Mouse (Mus musculus) embryo, embryonic 11.5 days (tissue): ENCODE measurements around the gene Gm49369.
"Not testable (repeated sequence)": the region's sequence is repeated elsewhere in the genome, so short reads cannot be mapped to it uniquely, and the experiment has no call there.

Experiments
- DNase-seq: peaks from one replicate; pipeline ENCODE4 v3.0.0-alpha.2; 2012; ENCODE audit warnings: low read depth, low spot score

The Gm49369 gene

DNA sequence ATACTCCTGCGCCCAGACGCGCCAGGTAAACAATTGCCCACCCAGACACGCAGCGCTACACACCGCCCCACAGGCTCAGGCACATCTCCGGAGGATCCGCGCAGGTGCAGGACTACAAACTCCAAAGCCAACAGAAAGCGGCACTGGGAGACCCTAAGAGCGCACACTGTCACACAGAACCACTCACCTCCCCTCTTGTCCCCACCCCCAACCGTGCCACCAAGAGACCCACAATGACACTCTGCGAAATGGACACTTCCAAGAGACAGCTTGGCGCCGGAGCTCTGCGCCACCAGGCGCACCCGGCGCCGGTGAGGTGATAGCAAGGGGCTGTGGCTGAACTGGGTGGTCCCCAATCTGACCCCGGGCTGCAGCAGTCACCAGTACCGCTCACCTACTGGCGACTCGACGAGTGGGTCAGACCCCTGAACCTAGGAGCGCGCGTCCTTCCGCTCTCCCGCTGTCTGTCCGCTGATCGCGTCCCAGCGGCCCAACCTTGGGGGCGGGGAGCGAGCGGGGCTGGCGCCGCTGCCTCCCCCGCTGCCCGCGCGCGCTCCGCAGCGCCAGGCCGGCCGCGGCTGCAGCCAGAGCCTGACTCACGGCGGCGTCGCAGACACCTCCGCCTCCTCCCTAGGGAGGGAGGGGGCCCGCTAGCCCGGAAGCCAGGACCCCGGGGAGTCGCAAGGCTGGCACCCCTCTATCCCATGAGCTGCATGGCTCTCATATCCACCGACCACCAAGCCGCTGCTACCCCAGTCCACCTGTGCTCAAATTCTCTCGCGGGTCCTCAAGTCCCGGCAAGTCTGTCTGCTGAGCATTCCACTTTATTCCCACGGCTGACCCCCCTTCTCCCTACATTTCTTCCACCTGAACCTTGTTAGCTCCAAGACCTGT, 10.5 kb downstream of the Gm49369 start:
- DNase-seq = no peak

DNA sequence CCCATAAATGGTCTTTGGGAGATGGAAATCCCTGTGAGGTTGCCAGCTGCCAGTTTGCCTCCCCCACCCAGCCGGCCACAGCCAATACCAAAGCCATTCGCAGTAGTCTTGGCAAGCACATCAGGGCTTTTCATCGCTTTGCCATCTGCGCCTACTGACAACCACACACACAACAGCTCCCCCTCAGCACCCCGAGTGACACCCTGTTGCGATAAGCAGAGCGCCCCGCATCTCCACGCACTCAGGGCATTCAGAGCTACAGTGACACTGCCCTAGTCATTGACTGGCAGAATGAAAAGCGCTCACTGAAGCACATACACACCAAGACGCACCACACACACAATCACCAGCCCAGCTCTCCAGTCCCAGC, 11.1 kb downstream of the Gm49369 start:
- DNase-seq = no peak

DNA sequence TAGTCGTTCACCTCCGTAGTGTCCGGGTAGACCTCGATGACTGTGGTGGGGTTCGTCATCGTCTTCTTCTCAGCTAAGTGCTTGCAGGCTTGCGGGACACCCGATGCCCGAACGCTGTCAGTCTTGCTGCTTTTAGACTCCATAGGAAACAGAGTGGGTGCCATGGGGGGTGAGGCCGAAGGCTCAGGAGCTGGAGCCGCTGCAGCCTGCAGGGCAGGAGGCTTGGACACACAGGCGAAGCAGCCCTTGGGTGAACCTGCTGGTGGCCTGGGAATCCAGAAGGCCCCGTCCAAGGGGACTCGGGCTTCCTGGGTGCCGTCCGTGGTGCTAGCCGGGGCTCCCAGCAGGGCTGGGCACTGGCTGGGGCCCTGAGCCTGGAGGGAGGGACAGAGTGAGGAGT, 11.5 kb downstream of the Gm49369 start:
- no peak for DNase-seq

DNA sequence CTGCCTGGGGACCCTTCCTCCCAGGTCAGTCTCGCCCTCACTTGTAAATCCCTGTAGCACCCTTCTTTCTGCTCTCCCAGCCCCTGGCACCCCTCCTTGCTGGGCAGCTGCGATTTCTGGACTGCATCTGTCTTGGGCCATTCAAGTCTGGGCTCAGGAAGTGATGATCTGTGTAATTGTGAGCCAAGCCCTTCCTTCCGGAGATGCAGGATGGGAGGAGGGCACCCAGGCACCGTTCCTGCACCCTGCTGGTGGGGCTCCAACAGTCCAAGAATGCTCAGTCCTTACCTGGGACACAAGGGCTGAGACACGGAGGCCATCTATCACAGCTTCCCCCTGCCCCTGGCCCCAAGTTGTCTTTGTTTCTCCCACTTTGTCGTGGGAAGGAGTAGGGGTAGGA, 12.6 kb downstream of the Gm49369 start:
- DNase-seq = no peak

DNA sequence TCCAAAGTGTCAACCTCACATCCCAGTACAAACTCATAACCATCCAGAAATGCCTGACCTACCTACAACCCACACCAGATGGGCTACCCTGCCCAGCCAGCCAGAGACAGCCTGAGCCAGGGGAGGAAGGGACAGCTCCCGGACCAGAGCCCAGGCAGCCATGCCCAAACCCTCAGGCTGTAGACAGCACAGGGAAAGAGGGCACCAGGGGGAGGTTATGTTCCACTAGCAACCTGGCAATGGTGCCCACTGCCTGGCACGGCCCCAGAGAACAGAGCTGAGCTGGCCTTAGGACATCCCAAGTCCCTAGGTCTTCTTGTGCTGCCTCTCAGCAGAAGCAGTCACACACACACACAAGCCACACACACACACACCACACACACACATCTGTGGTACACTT, 13.6 kb downstream of the Gm49369 start:
- DNase-seq = no peak

DNA sequence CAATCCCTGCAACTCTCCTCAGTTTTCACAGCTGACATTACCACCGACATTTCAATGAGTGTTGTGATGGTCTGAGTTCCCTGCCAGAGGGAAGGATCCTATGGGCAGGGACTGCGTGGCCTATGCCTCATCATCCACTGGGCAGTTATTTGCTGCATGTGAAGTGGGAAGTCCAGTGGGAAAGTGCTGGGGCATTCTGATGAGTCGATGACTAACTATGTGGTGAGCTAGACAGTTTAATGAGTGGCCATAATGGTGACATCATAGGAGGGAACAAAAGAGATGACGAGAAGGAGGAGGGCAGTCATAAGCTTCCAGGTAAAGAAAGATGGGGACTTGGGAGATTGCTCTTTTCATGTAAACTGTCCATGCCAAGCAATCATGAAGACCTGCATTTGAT, 19.4 kb downstream of the Gm49369 start:
- no peak for DNase-seq

DNA sequence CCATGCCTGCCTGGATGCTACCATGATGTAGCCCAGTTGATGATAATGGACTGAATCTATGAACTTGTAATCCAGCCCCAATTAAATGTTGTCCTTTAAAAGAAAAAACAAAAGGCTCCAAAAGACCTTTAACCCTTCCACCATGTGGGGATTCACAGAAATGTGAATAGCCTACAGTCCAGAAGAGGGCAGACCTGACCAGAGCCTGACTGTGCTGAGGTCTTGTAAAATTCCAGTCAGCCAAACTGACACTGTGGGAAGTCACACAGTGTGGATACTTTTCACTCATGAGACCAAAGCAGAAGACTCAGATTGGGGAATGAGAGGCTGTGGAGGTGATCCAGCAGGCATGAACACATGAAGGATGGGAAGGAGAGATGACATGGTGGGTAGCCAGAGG, 21.7 kb downstream of the Gm49369 start:
- no peak for DNase-seq

DNA sequence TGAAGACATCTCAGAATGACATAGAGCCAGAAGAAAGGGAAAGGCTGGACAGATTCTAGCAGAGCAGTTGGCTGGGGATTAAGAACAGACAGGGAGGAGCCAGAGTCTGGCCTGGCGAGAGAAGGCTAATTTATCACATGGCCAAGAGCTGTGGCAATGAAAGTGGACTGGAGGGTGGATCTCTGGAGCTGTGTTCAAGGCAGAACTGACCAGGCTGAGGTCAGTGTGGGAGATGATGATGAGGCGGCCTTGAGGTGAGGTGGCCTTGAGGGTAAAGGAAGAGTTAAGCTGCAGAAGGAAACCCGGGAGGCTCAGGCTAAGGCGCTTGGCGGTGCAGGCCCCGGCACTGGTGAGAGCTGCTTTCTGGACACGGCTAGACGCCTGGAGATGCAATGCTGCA, 23.3 kb downstream of the Gm49369 start:
- no peak for DNase-seq

DNA sequence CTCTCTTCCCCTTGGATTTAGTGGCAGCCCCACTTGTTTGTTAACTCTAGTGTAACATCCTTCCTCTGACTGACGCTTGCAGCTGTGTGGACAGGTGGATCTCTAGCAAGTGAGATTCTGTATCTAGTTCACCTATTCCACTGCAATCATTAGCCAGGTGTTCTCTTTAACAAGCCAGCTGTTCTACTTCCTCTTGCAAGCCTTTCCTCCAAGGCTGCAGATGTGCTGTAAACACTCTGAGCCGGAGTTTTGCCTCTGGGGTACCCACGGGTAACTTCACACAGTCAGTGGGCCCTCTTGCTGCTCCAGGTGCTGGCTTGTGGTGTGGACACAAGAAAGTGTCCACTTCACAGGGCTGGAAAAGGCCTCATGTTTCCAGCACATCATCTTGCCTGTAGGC, 24.9 kb downstream of the Gm49369 start:
- DNase-seq = no peak

DNA sequence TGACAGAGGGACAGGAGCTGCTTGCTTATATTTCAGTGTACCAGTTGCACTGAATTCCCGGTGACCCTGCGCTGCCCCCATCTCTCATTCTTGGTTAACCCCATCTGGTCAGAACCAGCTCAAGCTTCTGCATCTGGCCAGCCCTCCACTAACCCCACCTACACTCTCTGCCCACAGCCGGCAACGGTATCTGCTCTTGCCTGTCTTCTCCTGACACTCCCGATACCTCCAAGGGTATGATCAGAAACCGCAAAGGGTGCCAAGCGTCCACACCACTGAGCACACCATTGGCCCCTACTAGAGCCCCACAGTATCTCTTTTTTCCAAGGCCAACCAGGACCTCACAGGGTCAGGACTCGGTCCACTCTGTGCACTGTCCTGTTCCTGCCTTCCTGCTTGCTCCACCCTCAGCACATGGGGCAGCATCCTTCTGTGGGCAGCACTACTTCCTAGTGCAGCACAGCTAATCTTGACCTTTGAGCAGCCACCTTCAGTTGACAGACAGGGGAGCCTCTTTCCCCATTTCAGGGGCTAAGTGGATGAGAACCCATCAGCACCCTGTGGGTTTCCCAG, 27.7 kb downstream of the Gm49369 start:
- DNase-seq = no peak

DNA sequence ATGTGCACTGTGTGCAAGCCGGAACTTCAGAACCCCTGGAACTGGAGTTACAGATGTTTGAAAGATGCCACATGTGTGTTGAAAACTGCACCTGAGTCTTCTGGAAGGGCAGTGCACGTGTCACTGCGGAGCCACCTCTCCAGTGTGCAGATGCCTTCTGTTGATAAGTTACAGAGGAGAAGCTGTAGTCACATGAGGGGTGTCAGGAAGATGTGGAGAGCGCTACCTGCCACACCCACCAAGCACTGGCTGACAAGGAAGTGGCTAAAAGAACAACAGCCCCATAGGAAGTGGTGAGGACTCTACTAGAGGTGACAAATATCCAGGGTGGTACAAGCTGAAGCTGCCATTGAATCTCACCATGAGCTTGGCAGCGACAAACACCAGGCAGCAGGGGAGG, 28.6 kb downstream of the Gm49369 start:
- DNase-seq = no peak

DNA sequence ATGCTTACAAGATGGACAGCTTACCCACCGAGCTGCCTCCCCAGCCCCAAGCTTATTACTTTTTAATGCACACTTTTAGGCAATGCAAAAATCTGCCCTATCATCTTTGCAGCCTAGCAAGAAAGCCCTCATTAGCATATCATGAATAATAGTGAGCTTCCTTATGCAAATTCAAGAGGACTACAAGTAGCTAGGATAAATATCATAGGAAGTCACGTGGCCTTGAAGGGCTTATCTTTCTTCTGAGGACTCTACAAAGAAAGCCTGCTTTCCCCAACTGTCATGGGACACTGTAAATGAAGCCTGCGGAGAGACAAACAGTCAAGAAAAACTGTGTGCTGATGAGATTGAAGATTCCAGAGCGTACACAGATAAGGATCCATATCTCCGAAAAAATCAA, 30.9 kb downstream of the Gm49369 start:
- no peak for DNase-seq

DNA sequence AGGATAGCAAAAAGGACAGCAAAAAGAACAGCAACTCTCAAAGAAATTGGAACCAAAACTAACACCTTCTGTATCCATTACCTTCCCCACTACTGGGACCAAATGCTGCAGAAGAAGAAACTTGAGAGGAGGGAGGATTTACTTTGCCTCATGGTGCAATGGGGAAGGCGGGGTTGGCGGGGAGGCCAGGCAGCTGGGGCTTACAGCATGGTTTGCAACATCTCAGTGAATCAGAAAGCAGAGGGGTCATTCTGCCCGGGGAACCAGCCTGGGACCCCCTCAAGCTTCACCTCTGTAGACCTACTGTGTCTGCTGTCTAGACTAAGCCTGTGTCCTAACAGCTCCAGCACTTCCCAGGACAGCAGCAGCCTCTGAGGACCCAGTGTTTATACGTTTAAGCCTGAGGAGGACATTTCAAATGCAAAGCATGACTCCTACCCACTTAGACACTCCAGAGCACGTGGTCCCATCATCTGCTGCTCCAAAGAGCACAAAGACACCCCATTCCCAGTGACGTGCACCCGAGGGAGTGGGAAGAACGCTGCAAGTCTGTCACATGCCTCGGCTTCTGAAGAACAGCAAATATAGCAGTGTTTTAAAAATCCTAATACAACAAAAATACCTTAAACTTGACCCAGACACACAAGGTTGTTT, 33.0 kb downstream of the Gm49369 start:
- no peak for DNase-seq

DNA sequence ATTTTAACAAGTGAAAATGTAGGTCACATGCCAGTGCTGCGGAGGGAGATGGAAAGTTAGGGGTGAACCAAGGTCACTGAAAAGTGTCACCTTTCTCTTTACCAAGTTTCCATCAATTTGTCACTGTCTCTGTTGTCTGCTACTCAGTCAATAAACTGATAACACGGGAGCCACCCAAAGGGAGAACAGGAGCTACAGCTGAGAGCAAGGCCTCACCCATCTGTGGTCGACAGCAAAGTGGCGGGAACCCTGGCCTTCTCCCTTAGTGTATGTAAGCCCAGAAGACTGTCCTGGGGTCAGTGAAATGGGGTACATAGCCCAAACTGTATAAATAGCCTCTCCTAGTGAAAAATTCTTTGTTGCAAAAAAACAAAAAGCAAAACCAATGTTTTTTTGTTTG, 34.9 kb downstream of the Gm49369 start:
- no peak for DNase-seq

DNA sequence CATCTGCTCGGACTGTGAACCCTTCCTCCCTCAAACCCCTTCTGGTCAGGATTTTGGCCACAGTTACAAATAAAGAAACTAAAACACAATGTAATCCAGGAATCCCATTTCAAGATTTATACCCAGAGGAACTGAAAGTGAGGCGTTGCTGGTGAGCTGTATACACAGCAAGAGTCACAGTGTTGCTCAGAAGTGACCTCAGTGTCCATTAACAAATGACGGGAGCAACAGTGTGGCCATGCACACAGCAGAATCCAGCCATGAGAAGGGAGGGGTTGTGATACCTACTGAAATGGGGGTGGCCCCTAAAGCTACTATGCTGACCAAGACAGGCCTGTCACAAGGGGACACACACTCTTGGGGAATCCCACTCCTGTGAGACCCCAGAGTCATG, 40.2 kb downstream of the Gm49369 start:
- no peak for DNase-seq

DNA sequence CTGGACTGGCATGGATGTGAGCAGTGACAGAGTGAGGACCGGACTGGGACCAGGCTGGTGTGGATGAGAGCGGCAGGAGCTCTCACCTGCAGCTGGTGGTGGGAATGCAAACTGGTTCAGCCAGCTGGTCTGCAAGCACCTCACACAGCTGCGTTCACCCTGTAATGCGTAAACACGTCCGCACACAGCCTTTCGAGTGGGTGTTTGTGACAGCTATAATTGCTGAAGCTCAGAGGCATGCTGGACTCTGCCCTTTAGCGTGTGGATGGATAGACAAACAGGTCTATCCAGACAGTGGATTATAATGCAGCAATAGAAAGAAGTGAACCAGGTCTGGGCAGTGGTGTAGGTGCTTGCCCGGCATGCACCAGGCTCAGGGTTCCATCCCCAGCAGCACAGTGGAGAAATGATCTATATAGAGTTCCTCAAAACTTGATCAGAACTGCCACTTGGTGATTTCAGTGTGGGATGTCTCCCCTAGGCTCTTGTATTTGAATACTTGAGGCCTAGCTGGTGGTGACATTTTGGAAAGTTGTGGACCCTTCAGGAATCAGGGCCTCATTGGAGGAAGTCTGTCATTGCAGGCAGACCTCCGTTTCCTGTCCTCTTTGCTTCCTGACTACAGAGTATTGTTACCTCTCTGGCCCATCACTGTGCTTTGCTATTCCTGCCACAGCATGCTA, 40.8 kb downstream of the Gm49369 start:
- no peak for DNase-seq

DNA sequence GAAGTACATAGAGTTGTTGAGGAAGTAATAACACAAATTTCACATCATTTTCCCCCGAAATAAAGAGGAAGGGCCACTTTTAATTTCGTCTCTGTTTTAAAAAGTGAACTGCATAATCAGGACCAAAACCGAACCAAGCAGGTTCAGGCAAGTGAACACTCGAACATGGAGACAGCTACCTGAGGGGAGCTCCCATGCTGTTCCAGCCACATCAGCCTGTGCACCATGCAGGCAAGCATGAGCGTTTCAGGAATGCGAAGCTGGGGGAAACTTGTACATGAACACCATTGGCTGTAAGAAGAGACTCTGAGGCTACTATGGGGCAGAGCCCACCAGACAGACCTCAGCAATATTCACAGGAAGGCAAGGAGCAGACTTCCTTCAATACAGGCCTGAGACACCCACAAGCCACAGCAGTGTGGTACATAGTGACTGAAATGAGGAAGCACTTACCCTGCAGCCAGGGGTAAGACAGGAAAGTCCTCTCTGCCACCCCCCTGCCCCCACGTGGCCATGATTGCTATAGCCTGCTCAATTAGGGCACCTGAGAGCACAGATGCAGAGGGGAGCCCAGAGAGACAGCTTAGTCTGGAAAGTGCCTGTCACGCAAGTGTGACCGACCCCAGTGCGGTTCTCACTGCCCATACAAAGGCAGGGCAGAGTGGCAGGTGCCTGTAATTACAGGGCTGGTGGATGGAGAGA, 42.0 kb downstream of the Gm49369 start:
- DNase-seq = no peak

DNA sequence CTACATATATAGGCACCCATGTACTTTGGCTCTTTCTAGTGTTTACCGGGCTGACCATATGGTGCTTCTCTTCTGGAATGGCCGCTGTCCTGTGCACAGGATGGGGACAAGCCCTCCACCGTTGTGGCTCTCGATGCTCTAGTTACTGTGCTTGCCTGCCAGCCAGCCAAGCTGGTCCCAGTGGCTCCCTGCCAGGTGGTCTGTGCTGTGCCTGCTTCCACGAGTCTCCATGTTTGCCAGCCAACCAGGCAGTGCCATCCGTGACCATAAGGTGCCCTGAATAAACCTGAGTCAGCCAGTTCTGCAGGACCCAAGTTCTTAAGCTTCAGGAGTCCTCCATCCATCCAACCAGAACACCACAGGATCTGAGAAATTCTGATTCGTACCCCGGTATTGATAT, 47.3 kb downstream of the Gm49369 start:
- no peak for DNase-seq

DNA sequence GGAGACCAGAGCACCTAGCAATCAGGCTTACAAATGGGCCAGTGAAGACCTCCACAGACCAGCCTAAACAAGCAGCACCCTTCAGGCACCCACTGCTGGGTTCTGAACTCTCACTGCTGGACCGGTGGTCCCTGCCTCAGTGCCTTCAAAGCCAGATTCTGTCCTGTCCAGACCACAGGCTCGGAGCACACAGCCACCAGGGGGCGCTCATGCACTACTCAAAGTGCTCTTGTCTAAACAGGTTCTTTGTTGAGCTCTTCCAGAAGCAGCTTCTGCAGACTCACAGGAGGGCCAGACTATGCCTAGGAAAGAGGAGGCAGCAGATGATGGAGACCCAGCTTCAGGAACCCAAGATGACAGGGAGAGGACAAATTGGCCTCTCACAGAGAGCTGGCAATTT, 48.2 kb downstream of the Gm49369 start:
- peak; percentile 77 for DNase-seq

DNA sequence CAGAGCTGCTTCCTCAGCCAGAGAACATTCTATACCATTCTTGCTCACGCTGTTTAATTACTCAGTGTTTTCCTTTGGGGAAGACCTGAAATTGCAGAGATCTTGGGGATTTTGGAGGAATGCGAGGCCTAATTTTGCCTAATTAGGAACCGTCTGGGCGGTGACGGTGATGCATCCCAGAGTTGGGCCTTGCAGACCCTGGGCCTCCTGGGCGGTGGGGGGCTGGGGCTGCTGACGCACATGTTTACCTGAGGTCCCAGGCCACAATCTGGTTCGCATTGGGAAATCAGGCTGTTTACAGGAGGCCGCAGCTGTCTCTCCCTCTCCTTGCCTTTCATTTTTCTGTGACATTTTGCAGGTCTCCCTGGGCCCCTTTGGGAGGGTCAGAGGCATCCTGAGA, 49.7 kb downstream of the Gm49369 start:
- not testable (repeated sequence) for DNase-seq

DNA sequence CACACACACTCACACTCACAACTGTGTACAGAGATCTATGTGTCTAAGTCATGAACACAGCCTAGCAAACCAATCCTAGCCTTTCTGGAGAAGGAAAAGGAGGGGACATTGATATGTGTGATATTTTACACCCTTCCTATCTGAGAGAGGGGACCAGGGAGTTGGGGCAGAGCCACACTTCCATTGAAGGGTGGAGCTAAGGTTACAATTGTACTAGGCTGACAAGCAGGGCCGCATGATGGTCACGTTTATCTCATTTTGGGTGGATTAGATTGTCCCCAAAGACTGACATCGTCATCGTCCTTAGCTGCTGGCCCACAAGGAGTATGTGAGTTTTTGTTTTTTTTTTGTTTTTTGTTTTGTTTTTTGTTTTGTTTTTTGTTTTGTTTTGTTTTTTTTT, 51.2 kb downstream of the Gm49369 start:
- DNase-seq = no peak

DNA sequence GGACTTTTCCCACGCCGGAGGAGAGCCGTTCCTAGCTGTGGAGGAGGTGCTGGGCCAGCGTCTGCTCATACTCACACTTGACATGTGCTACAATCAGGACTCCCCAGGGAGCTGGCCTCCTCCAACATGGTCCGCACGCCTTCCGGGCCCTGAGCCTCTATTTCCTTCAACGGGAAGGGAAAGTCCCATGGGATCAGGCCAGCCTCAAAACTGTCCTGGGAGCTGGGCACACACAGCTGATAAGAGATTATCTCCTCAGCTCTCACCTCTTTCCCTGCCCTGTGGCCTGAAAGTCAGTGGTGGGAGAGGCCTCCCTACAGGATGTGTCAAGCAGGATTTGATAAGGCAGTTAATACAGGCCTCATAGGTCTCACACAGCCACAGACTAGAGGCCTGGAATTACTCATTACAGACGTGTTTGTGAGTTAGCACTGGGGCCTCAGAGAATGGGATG, 52.2 kb downstream of the Gm49369 start:
- no peak for DNase-seq
